Mouse (Mus musculus): ENCODE measurements at regions not wholly inside any gene's neighbourhood (a gene's known extent, or its start where the extent isn't known, plus 50 kb on each side); places are given as distances from the start of the nearest gene placed in this dataset.

DNA sequence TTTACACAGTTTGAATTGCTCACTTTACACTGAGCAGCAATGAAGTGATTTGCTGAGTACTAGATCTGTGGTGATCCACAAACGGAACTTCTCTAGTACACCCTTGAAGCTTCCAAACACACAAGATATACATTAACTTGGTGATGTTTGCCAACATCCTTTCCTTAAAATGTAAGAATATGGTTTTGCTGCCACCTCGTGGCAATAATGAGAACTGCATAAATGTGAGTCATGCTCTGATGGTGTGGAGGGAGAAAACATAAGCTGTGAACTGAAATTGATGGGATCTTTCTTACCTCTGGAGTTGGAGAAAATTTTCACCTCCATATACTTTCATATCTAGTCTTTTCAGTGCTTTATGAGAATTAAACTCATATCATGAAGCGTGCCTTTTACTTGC is 51.6 kb downstream of the Bex3 start:
- ATAC-seq (replicated peaks; ENCODE audit: poor library complexity, severe bottlenecking): peak; percentile 63

DNA sequence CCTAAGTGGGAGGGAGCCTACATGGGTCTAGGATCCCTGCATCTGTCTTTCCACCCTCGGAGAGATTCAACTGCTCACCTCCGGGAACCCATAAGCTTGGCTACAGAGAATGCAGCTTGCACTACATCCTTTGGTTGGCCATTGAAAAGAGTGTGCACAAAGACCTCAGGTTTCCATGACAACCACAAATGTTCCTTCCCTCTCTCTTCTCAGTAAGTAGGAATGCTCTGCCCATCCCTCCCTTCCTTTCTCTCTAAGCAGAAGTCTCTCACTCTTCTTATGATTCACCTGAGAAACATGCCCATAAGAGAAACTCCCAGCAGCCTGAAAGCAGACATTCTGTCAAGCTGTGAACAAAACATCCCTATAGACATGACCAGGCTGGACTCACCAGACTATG is 95.8 kb downstream of the Bex3 start:
- no peak for ATAC-seq (replicated peaks; ENCODE audit: poor library complexity, severe bottlenecking)

Data from granulocyte monocyte progenitor cell, adult 5-6 weeks (primary cell).